Mouse (Mus musculus) CH12.LX (cell line): Measurements from ENCODE around the gene Slc24a3.

ENCODE experiments used
- CHD2 ChIP-seq: IDR thresholded peaks from 2 replicates; pipeline ENCODE4 v1.6.1; 2011; ENCODE audit warnings: low read length, improper control_type of control experiment
- CTCF ChIP-seq, 2 experiments: IDR thresholded peaks in 1 of 2; conservative IDR thresholded peaks in 1 of 2; 2 replicates each; pipeline ENCODE4 v1.5.1; 2011 to 2012; ENCODE audit warnings: low read depth in 2 of 2, low read length in 2 of 2, improper control_type of control experiment in 1 of 2, inconsistent platforms in 1 of 2, mild to moderate bottlenecking in 1 of 2, moderate library complexity in 1 of 2
- EP300 ChIP-seq: IDR thresholded peaks from 2 replicates; pipeline ENCODE4 v1.6.1; 2011; ENCODE audit warnings: low read length, improper control_type of control experiment
- ETS1 ChIP-seq: conservative IDR thresholded peaks from 2 replicates; pipeline ENCODE4 v1.6.1; 2012; ENCODE audit warnings: low read depth, mild to moderate bottlenecking, inconsistent platforms, low read length, improper control_type of control experiment, moderate library complexity
- MAFK ChIP-seq: IDR thresholded peaks from 2 replicates; pipeline ENCODE4 v1.6.1; 2011; ENCODE audit warnings: low read length, improper control_type of control experiment; ENCODE audit not compliant: insufficient replicate concordance
- POLR2A ChIP-seq: IDR thresholded peaks from 2 replicates; pipeline ENCODE4 v1.6.1; 2011; ENCODE audit warnings: low read depth, mild to moderate bottlenecking, improper control_type of control experiment, low read length

- TF ChIP-seq POLR2A (no peak), CTCF (conservative IDR thresholded peaks at IDR 0.05 in 1 of 2, IDR thresholded peaks at IDR 0.05 in 1 of 2; ENCODE audit: low read depth in 2 of 2, low read length in 2 of 2) (no peak), MAFK (no peak), EP300 (no peak), ETS1 (no peak), CHD2 (no peak)
Observed at GRCm38 (mm10) chr2:145342956-145343355, 175.4 kb downstream of the Slc24a3 start.
